Mouse (Mus musculus) CH12.LX (cell line): ENCODE data around the gene Grem2.

Source experiments
- CTCF ChIP-seq, 2 experiments: IDR thresholded peaks in 1 of 2; conservative IDR thresholded peaks in 1 of 2; 2 replicates each; pipeline ENCODE4 v1.5.1; 2011 to 2012; ENCODE audit warnings: low read depth in 2 of 2, low read length in 2 of 2, improper control_type of control experiment in 1 of 2, inconsistent platforms in 1 of 2, mild to moderate bottlenecking in 1 of 2, moderate library complexity in 1 of 2
- EP300 ChIP-seq: IDR thresholded peaks from 2 replicates; pipeline ENCODE4 v1.6.1; 2011; ENCODE audit warnings: low read length, improper control_type of control experiment
- POLR2AphosphoS2 ChIP-seq: IDR thresholded peaks from 2 replicates; pipeline ENCODE4 v1.6.1; 2011; ENCODE audit warnings: low read depth, low read length, improper control_type of control experiment

DNA sequence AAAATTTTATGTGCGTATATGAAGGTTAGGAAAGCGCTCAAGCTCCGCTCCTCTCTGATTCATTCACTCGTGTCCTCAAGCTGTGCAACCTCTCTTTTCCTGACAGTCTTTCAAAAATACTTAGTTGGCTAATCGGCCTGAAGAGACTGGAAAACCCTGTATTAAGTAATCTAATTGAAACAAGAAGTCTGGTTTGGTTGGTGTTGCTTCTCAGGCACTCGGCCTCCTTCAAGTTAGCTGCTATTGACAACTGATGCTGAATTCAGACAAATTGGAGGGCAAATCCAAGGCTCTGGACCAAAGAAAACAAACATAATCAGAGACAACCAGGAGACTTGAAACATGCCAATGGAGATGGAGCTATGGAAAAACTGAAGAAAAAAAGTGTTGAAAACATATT lies 76.8 kb downstream of the Grem2 start:
- TF ChIP-seq POLR2AphosphoS2 = no peak
- no peak for TF ChIP-seq CTCF (conservative IDR thresholded peaks at IDR 0.05 in 1 of 2, IDR thresholded peaks at IDR 0.05 in 1 of 2; ENCODE audit: low read depth in 2 of 2, low read length in 2 of 2)
- no peak for TF ChIP-seq EP300
